Mouse (Mus musculus) myocyte (in vitro differentiated cells): Measurements from ENCODE around the gene Chst8. TPM values are rescaled to one million over a fixed set of nuclear protein-coding genes. Genes with fewer than 3 reads are reported as not detected.

Experiments used
- H3K27me3 ChIP-seq: one replicate; pipeline ENCODE4 v1.6.1; 2011; ENCODE audit not compliant: control insufficient read depth, insufficient read depth, insufficient read length
- H3K36me3 ChIP-seq: one replicate; pipeline ENCODE4 v1.6.1; 2011; ENCODE audit not compliant: control insufficient read depth, insufficient read depth
- H3K4me2 ChIP-seq: one replicate; pipeline ENCODE4 v1.6.1; 2011; ENCODE audit warnings: low read depth, control low read depth
- H3K4me3 ChIP-seq: one replicate; pipeline ENCODE4 v1.5.1; 2011; ENCODE audit warnings: mild to moderate bottlenecking, control low read depth, moderate library complexity
- H3K79me2 ChIP-seq: one replicate; pipeline ENCODE4 v1.6.1; 2011; ENCODE audit not compliant: control insufficient read depth, insufficient read depth
- H3ac ChIP-seq: one replicate; pipeline ENCODE4 v1.6.1; 2011; ENCODE audit not compliant: control insufficient read depth, insufficient read length
- CEBPB ChIP-seq: IDR thresholded peaks from 2 replicates; pipeline ENCODE4 v1.6.1; 2011; ENCODE audit warnings: mild to moderate bottlenecking, moderate library complexity; ENCODE audit not compliant: poor library complexity, insufficient read depth, severe bottlenecking
- E2F4 ChIP-seq: IDR thresholded peaks from one replicate; pipeline ENCODE4 v1.6.1; 2011; ENCODE audit warnings: mild to moderate bottlenecking, control low read depth, moderate library complexity; ENCODE audit not compliant: insufficient read depth
- MAX ChIP-seq: IDR thresholded peaks from one replicate; pipeline ENCODE4 v1.6.1; 2011; ENCODE audit warnings: low read depth, mild to moderate bottlenecking, control low read depth
- MYOD1 ChIP-seq, 3 experiments: IDR thresholded peaks; one replicate each; pipeline ENCODE4 v1.6.1; 2011; ENCODE audit warnings: control low read depth in 2 of 3, low read depth in 2 of 3, mild to moderate bottlenecking in 2 of 3, moderate library complexity in 1 of 3; ENCODE audit not compliant: insufficient read length in 2 of 3, control insufficient read depth in 1 of 3
- MYOG ChIP-seq, 3 experiments: IDR thresholded peaks; one replicate each; pipeline ENCODE4 v1.6.1; 2011; ENCODE audit warnings: control low read depth in 2 of 3, low read depth in 2 of 3, mild to moderate bottlenecking in 2 of 3; ENCODE audit not compliant: insufficient read length in 2 of 3, control insufficient read depth in 1 of 3, insufficient read depth in 1 of 3
- POLR2A ChIP-seq: IDR thresholded peaks from one replicate; pipeline ENCODE4 v1.6.1; 2011; ENCODE audit warnings: low read depth, mild to moderate bottlenecking, control low read depth, moderate library complexity; ENCODE audit not compliant: insufficient read length
- POLR2AphosphoS2 ChIP-seq: IDR thresholded peaks from one replicate; pipeline ENCODE4 v1.6.1; 2011; ENCODE audit warnings: low read depth, control low read depth; ENCODE audit not compliant: insufficient read length
- REST ChIP-seq: IDR thresholded peaks from one replicate; pipeline ENCODE4 v1.6.1; 2011; ENCODE audit warnings: mild to moderate bottlenecking, control low read depth, moderate library complexity; ENCODE audit not compliant: insufficient read depth, insufficient read length
- SRF ChIP-seq: IDR thresholded peaks from one replicate; pipeline ENCODE4 v1.6.1; 2011; ENCODE audit warnings: low read depth; ENCODE audit not compliant: control insufficient read depth, insufficient read length
- TCF12 ChIP-seq: IDR thresholded peaks from one replicate; pipeline ENCODE4 v1.6.1; 2011; ENCODE audit warnings: mild to moderate bottlenecking, control low read depth; ENCODE audit not compliant: poor library complexity, insufficient read depth, severe bottlenecking
- TCF3 ChIP-seq: IDR thresholded peaks from one replicate; pipeline ENCODE4 v1.6.1; 2011; ENCODE audit warnings: low read depth, control low read depth; ENCODE audit not compliant: insufficient read length
- USF1 ChIP-seq: IDR thresholded peaks from one replicate; pipeline ENCODE4 v1.6.1; 2011; ENCODE audit warnings: low read depth, mild to moderate bottlenecking, control low read depth, moderate library complexity
- polyA plus RNA-seq: library from polyadenylated mRNA; unstranded; fragments of >200 nt; fragmentation: generic; extraction: Trizol; gene quantifications from one replicate; pipeline ENCODE4 v1.2.1, GENCODE M21; 2012; ENCODE audit warnings: missing spikeins

Chst8 gene
- polyA plus RNA-seq, 1 experiment = not detected

DNA sequence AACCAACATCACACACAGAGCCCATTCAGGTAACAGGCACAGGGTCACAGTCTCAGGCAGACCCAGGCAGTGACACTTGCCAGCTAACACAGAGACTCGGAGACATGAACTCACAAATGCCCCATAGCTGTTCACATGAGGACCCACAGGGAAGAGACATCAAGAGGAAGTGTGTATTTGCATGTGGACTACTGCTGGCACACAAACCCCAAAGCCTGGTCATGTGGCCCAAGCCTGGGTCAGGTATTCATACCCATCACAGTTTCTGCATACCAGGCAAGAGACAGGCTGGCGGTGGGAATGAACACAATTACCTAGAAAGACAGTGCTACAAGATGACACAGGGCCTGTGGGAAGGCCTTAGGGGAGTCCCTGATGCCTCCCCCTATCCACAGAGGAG is 166.9 kb downstream of the Chst8 start:
- no peak overlapping the region for H3ac ChIP-seq
- no peaks in the 10 kb centered on the region for H3K27me3 ChIP-seq
- no peak overlapping the region for H3K4me3 ChIP-seq
- H3K79me2 ChIP-seq = no peaks in the 10 kb centered on the region
- no peak overlapping the region for H3K4me2 ChIP-seq
- TF ChIP-seq REST (no peak), TCF12 (no peak), MYOG (IDR thresholded peaks at IDR 0.05; ENCODE audit: control insufficient read depth in 1 of 3, insufficient read depth in 1 of 3, insufficient read length in 2 of 3, low read depth in 2 of 3) (no peak), TCF3 (no peak), POLR2AphosphoS2 (no peak), CEBPB (no peak), E2F4 (no peak), SRF (no peak), MAX (no peak)
- peaks cover 21% of the 10 kb centered on the region for H3K36me3 ChIP-seq

DNA sequence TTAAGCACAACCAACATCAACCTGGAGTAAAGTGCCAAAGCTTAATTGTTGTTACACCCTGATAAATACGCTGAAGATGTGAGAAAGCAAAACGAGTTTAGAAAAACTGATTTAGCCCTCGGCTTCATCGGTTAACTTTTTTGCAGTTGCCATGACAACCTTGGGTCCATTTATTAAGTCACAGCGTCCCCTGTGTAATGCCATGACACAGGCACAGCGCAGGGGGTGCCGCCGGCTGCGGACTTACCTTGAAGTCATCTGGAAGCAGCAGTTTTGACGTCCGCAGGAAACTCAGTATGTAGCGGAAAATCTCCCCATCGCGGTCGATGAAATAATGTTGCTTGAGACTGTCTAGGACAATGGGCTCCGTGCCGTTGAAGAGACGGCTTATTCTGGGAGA is 167.9 kb downstream of the Chst8 start:
- Histone ChIP-seq H3K4me2 (no peak overlapping the region), H3K79me2 (no peaks in the 10 kb centered on the region), H3ac (no peak overlapping the region), H3K4me3 (no peak overlapping the region), H3K27me3 (no peaks in the 10 kb centered on the region), H3K36me3 (peaks cover 19% of the 10 kb centered on the region)
- TF ChIP-seq TCF3 = no peak
- TF ChIP-seq MAX = no peak
- TF ChIP-seq CEBPB = no peak
- no peak for TF ChIP-seq MYOD1 (IDR thresholded peaks at IDR 0.05; ENCODE audit: control insufficient read depth in 1 of 3, insufficient read length in 2 of 3, low read depth in 2 of 3)
- no peak for TF ChIP-seq USF1
- no peak for TF ChIP-seq POLR2A
- no peak for TF ChIP-seq POLR2AphosphoS2
- TF ChIP-seq REST = no peak
- no peak for TF ChIP-seq SRF

DNA sequence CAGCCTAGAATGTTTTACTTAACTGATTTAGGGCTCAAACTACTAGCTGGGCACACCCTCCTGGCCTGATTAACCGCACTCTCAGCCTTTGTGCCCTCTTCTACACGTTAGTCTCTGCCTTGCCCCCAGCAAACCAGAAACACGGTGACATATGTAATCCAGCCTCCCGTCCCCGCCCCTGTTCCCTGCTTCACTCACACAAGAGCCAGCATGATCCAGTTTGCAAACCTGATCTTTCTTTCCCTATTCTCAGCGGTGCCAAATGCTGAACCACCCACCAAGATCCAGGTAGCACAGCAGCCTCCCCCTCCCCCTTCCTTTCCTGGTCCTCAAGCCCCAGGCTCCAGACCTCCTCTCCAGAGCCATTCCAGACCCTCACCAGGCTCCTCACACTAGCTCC is 169.2 kb downstream of the Chst8 start:
- H3ac ChIP-seq = no peak overlapping the region
- peaks cover 19% of the 10 kb centered on the region for H3K36me3 ChIP-seq
- no peak overlapping the region for H3K4me3 ChIP-seq
- H3K27me3 ChIP-seq = no peaks in the 10 kb centered on the region
- H3K4me2 ChIP-seq = no peak overlapping the region
- TF ChIP-seq MYOG (IDR thresholded peaks at IDR 0.05; ENCODE audit: control insufficient read depth in 1 of 3, insufficient read depth in 1 of 3, insufficient read length in 2 of 3, low read depth in 2 of 3) = no peak
- TF ChIP-seq REST = no peak
- no peaks in the 10 kb centered on the region for H3K79me2 ChIP-seq

DNA sequence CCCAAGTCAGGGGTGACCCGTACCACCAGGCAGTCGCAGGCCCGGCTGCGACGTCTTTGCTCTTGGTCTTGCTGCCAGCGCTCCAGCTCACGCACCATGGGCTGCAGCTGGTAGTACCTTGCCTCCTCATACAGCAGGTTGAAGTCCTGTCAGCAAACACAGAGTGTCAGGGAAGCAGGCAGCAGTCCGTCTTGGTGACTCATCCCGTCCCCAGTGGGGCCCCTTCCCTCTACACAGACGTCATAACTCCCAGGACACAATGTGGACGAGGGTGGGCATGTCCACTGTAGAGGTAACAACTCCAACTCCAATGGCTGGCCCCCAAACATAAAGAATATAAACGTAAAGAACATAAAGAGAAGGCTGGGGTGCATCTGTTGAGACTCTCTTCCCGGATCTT is 170.5 kb downstream of the Chst8 start:
- Histone ChIP-seq H3K27me3 (no peaks in the 10 kb centered on the region), H3K36me3 (peaks cover 13% of the 10 kb centered on the region), H3K4me3 (no peak overlapping the region), H3K4me2 (no peak overlapping the region), H3ac (no peak overlapping the region), H3K79me2 (no peaks in the 10 kb centered on the region)
- TF ChIP-seq POLR2A (no peak), REST (no peak), TCF12 (no peak), MAX (no peak), USF1 (no peak), POLR2AphosphoS2 (no peak), SRF (no peak), TCF3 (no peak), E2F4 (no peak), MYOD1 (IDR thresholded peaks at IDR 0.05; ENCODE audit: control insufficient read depth in 1 of 3, insufficient read length in 2 of 3, low read depth in 2 of 3) (no peak), CEBPB (no peak)

DNA sequence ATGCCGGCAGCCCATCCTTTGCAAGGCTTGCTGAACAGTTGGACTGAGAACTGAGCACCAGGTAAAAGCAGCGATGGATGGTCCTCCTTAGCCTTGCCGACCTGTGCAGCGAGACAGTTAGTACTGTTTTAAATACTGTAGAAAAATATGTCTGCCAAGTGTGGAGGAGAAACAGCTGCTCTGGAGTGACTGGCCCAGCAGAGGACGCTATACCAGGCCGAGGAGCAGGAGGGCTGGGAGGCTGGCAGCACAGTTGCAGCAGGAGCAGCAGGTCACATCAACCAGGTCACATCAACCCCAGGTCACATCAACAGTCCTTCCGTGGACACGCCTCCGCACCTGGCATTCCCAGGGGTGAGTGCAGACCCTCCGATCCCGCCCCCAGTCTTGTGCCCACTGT is 172.7 kb downstream of the Chst8 start:
- Histone ChIP-seq H3K27me3 (no peaks in the 10 kb centered on the region), H3K4me2 (no peak overlapping the region), H3K36me3 (peaks cover 13% of the 10 kb centered on the region), H3K4me3 (no peak overlapping the region), H3K79me2 (no peaks in the 10 kb centered on the region), H3ac (no peak overlapping the region)
- TF ChIP-seq MAX (no peak), SRF (no peak), REST (no peak), E2F4 (no peak), CEBPB (no peak), TCF12 (no peak), POLR2A (no peak)

DNA sequence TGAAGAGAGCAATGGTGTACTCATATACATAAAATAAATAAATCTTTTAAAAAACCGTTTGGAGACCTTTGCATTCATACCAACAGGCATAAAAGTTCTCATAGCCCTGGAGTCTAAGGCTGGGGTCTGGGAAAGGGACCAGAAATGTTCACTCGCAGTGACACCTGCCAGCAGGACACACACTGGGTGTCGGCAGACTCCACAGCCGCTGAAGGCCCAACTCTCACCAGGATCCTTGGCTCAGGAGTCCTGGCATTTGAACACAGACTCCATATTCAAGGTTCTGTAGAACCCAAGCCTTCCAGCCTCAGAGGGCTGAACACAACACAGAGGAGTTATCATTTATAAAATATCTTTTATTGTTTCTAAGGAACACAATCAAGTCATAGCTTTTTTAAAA is 175.8 kb downstream of the Chst8 start:
- no peak overlapping the region for H3ac ChIP-seq
- H3K79me2 ChIP-seq = no peaks in the 10 kb centered on the region
- peaks cover 6% of the 10 kb centered on the region for H3K36me3 ChIP-seq
- H3K27me3 ChIP-seq = no peaks in the 10 kb centered on the region
- TF ChIP-seq E2F4 = no peak
- H3K4me2 ChIP-seq = no peak overlapping the region
- no peak overlapping the region for H3K4me3 ChIP-seq
